In the genomic region with DNA sequence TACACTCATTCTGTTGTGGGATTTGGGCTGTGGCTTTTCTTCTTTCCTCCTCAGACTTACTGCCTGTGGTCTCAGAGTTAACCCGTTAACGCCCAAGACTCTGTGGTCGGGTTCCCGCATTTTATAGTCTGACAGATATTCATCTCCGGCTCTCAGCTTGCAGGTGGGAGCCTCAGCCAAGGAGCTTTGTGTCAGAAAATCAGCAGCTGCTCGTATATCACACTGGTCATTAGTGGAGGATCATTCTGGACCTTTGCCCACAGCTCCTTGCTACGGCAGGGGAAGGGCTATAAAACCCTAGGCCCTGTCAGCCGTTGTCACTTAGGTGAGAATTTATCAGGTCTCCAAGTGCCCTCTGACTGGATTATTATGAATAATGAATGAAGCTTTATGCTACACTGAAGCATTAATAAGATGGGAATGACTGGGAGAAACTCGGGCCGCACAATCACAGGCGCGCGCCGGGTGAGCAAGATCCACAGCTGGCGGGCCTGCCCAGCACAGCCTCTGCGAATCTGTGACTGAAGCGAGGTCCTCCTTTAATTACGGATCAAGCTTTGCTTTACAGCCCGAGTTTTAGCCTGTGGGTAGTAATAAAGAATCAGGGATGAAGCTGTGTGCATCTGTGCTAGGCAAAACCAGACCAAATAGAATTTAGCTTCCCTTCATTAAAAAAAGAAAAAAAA, we compare ENCODE assay signal across 8 mouse cellular contexts.
DNase-seq lines count a peak whose midpoint lies in the region; ATAC-seq lines count a peak whose summit lies in the region.

No protein-coding gene starts in this region.

- peak overlapping the region; percentile 6; the same call in 1 of the 2 replicates for H3K9ac ChIP-seq in limb, embryonic 13.5 days

- H3K9me3 ChIP-seq in limb, embryonic 13.5 days = no peaks in the 10 kb centered on the region

- peak; percentile 32; the same call in 1 of the 2 replicates for ATAC-seq in limb, embryonic 13.5 days (ENCODE audit: low FRiP score, low read depth)

- no peak overlapping the region for H3K27ac ChIP-seq in limb, embryonic 13.5 days

- H3K36me3 ChIP-seq in limb, embryonic 13.5 days = no peaks in the 10 kb centered on the region

- DNase-seq in adrenal gland, postnatal 36 days = peak; percentile 7 to 17
- no peak for DNase-seq in adrenal gland, adult 18-20 months (ENCODE audit: low spot score in 2 of 2)
- DNase-seq in thymus, postnatal 25 days = peak; percentile 5
- no peak for DNase-seq in thymus, adult 18-20 months
- DNase-seq in yolk sac, embryonic 10.5 days (ENCODE audit: low spot score) = peak; percentile 14
- no peak for DNase-seq in urinary bladder, postnatal 36 days (ENCODE audit: low spot score in 2 of 2)
- no peak for DNase-seq in kidney, adult 8-10 months

- WGBS in limb, embryonic 13.5 days = 2% methylated on average over 19 of the region's 19 CpGs

- H3K4me2 ChIP-seq in limb, embryonic 13.5 days (replicated peaks) = peak overlapping the region; percentile 67

- H3K27me3 ChIP-seq in limb, embryonic 13.5 days = 0 out of 2 replicates have a peak, but pooled peaks cover 5% of the 10 kb centered on the region

- H3K4me3 ChIP-seq in limb, embryonic 13.5 days = peak overlapping the region; percentile 33

- peaks cover 16% of the 10 kb centered on the region for H3K4me1 ChIP-seq in limb, embryonic 13.5 days

Comparison
In these comparisons a context has a peak if more than half of its experiments do, and no peak if none do; other contexts are left out.
1. DNase-seq: peak in adrenal gland, postnatal 36 days (2 of 2), thymus, postnatal 25 days (single experiment) and yolk sac, embryonic 10.5 days (single experiment); none in adrenal gland, adult 18-20 months (0 of 2), thymus, adult 18-20 months (0 of 2), urinary bladder, postnatal 36 days (0 of 2) and kidney, adult 8-10 months (0 of 2).